Mouse (Mus musculus) E14TG2a.4 (cell line): ENCODE measurements around the gene Rnase4.

Experiments used
- CTCF ChIP-seq: conservative IDR thresholded peaks from 2 replicates; pipeline ENCODE4 v1.5.1; 2014; ENCODE audit warnings: low read length
- NANOG ChIP-seq: IDR thresholded peaks from 2 replicates; pipeline ENCODE4 v1.6.1; 2014; ENCODE audit warnings: borderline replicate concordance, low read length, mixed read lengths
- POU5F1 ChIP-seq: IDR thresholded peaks from 2 replicates; pipeline ENCODE4 v1.6.1; 2014; ENCODE audit warnings: low read length, borderline replicate concordance

- TF ChIP-seq CTCF, result no peak
- TF ChIP-seq POU5F1, result no peak
- no peak for TF ChIP-seq NANOG
Observed at GRCm38 (mm10) chr14:51129624-51129975, 38.7 kb downstream of the Rnase4 start.
